Mouse (Mus musculus): ENCODE data around the gene Adck1.
"Not testable (repeated sequence)": the region's sequence is repeated elsewhere in the genome, so short reads cannot be mapped to it uniquely, and the experiment has no call there.

Gene Adck1

GRCm38 (mm10) chr12:88426926-88427325, 66.6 kb downstream of the Adck1 start:
- no peak for DNase-seq (ENCODE audit: low read depth, low spot score)

- DNase-seq (ENCODE audit: low read depth, low spot score) = no peak
These were observed 68.4 kb downstream of the Adck1 start for GRCm38 (mm10) chr12:88428735-88429134.

GRCm38 (mm10) chr12:88432277-88432676, 71.9 kb downstream of the Adck1 start:
- no peak for DNase-seq (ENCODE audit: low read depth, low spot score)

DNA sequence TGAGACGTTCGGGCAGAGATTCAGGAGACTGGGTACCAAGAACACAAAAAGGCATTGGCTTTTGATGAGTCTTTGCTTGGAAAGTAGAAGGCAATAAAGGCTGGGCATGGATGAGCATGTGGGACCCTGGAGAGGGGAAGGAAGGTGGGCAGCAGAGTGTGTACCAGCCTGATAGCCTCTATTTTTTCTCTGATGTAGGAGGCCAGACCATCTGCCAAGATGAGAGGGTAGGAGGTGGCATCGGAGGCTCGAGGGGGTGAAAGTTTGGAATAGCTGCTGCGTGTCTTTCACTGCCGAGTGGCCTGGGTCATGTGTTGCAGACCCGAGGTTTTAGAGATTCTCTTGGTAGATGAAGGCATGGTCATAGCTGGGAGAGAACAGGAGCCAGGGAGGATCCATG, 72.8 kb downstream of the Adck1 start:
- DNase-seq (ENCODE audit: low read depth, low spot score) = no peak

DNA sequence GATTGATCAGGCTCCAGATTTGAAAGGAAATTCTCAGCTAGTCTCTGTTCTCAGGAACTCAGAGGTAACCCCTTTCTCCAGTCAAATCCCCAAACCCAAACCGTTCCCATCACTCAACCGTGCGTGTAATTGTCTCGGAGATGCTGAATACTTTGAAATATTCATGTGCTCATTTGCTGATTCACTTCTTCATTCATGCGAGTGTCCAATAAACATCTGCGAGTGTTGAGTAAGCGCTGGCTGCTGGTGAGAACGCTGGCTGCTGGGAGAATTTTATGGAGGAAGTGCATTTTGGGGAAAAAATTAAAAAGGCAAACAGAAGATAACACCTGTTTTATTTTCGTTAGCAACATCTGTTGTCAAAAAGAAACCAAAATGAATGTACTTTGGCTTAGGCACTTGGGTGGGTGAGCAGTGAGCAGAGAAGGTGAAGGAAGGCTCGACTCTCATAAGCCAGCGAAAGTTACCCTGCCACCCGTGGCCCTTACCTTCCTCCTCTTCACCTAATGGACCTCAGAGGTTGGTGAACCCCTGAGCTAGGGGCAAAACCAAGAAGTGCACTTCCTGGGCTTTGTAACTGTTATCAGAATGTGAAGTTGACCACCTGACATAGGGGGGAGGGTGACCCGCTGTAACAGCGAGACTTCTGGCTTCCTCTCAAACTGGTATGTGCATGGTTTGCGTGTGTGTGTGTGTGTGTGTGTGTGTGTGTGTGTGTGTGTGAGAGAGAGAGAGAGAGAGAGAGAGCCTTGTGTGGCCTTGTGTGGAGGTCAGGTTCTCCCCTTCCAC, 76.8 kb downstream of the Adck1 start:
- DNase-seq (ENCODE audit: low read depth, low spot score) = no peak

DNA sequence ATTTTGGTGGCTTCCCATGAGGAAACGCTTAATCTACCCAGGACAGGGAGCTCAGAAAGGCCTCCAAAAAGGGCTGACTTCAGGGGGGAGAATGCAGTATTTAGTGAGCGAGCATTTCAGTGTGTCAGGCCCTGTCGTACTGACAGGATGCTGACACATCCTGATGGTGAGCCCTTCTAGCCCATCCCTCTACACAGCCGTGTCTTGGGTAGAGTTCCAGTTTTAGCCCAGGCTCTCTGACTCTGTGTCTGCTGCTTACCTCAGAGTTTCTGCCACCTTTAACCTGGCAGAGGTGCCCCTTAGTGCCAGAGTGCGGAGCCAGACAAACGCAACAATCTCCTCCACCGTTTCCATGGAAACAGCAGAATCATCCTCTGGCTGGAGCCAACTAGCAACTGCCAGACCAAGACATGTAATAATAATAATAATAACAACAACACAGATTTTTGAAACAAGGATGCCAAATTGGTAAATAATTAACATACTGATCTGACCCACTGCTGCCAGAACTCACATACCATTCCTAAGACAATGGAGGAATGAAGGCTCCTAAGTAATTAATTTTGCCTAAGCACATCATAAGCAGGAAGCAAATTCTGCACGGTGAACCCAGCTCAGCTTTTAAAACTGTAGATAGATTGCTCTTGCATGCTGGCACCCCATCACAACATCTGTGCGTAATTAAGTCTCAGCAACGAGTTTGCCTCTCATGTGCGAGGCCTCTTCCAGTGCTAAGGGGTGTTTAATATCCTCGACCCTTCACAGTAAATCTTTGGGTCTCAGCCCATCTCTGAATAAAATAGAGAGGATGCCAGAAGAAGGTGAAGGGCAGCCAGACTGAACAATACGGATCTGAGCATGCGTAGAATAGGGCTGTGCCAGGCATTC, 81.8 kb downstream of the Adck1 start:
- DNase-seq (ENCODE audit: low read depth, low spot score) = no peak

- no peak for DNase-seq (ENCODE audit: low read depth, low spot score)
These were observed 83.7 kb downstream of the Adck1 start for GRCm38 (mm10) chr12:88444040-88444439.

DNA sequence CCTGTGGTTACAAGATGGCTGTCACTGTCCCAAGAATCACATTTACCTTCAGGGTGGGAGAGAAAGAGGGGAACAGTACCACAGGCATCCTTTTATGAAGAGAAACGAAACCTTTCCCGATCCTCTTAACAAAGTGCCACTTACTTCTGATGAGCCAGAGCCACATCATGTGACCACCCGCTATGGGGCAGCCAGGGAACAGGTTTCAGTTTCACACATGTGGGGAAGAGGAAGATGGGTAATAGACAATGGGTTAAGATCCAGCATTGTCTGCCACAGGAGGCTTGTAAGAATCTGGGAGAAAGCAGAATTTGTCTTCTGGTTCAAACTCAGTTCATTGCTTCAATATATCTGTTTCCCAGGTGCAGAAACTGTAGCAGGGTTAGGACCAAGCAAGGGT, 85.1 kb downstream of the Adck1 start:
- DNase-seq (ENCODE audit: low read depth, low spot score) = no peak

- peak; percentile 18 for DNase-seq (ENCODE audit: low read depth, low spot score)
These were observed 90.6 kb downstream of the Adck1 start for GRCm38 (mm10) chr12:88450658-88451563.

- DNase-seq (ENCODE audit: low read depth, low spot score) = no peak
These were observed 94.5 kb downstream of the Adck1 start for GRCm38 (mm10) chr12:88454701-88455410.

DNA sequence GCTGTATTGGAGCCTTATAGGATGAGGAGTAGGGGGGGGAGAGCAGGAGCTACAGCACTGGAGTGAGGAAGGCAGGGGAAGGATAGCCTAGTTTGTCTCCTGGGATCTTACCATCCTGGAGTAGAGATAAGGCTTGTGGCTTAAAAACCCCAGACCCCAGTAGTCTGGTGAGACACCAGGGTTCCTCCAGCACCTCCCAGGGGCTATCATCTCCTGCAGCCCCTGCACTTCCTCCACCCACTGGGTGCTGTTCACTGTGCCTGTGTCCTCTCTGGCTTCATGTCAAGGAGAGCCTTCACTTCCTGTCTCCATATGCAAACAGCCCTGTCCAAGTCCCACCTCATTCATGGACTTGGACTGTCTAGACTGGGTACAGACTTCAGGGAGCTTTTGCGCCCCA, 96.7 kb downstream of the Adck1 start:
- no peak for DNase-seq (ENCODE audit: low read depth, low spot score)

- no peak for DNase-seq (ENCODE audit: low read depth, low spot score)
These were observed 98.6 kb downstream of the Adck1 start for GRCm38 (mm10) chr12:88458936-88459335.

GRCm38 (mm10) chr12:88459461-88459860, 99.1 kb downstream of the Adck1 start:
- no peak for DNase-seq (ENCODE audit: low read depth, low spot score)

- no peak for DNase-seq (ENCODE audit: low read depth, low spot score)
These were observed 100.7 kb downstream of the Adck1 start for GRCm38 (mm10) chr12:88461026-88461425.

DNA sequence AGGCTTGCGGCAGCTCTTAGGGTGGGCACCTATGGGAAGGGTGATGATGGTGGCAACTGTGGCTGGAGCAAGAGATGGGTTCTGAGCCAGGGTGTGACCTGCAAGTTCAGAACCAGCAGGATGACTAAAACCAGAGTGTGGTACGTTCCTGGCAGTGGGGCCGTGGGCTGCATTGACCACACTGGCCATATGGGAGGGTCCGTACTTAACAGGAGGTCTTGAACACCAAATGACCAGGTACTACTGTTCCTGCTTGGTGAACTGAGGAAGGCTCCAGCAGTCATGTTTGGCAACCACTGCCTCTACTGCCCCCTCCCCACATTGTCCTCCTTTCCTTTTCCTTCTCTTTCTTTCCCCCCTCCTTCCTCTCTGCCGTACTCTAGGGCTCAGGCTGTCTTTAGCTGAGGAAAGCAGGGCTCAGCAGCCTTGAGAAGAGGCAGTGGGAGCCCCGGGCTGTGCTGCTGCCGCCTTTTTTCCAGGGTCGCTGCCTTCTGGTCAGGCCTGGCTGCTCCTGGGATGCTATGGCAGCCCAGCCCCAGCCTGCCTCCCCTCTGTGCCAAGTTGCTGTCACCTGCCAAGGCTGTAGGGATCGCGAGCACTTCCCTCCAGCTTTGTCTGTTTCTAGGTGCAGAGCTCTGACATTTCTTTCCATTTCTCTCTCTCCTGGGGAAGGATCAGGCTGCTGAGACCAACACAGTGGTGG, 103.4 kb downstream of the Adck1 start:
- no peak for DNase-seq (ENCODE audit: low read depth, low spot score)

DNA sequence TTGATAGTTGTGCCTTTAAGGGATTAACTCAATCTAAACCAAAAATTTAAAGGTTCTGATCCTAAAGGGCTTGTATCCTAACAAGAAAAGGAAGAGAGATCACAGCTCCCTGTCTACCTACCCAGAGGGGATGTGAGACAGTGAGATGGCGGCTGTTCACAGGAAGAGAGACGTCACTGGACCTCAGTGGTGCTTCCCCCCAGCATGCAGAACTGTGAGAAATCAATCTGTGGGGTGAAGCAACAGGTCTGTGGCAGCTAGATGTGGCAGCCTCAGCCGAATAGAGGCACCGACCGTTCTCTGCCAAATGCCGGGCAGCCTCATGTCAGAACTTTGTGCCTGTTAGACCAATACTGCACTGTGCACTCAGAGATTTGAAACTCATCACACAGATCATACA, 106.4 kb downstream of the Adck1 start:
- DNase-seq (ENCODE audit: low read depth, low spot score) = no peak

DNA sequence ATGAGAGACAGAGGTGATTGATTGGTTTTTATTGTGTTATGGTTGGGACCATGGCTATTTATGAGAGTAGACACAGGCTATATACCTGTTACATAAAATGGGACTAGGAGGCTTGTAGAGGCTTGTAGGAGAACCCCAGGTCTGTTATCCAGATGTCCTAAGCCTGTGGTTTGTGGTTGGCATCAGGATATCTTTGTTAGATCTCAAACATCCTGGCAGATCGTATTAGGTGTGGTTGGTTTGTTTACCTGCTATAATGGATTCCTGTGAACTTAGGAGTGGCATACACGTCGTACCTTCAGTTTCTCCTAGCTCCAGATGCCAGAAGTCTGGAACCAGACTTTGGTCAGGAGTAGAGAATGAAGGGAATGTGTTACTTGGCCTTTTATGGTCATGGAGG, 106.9 kb downstream of the Adck1 start:
- DNase-seq (ENCODE audit: low read depth, low spot score) = peak; percentile 3

DNA sequence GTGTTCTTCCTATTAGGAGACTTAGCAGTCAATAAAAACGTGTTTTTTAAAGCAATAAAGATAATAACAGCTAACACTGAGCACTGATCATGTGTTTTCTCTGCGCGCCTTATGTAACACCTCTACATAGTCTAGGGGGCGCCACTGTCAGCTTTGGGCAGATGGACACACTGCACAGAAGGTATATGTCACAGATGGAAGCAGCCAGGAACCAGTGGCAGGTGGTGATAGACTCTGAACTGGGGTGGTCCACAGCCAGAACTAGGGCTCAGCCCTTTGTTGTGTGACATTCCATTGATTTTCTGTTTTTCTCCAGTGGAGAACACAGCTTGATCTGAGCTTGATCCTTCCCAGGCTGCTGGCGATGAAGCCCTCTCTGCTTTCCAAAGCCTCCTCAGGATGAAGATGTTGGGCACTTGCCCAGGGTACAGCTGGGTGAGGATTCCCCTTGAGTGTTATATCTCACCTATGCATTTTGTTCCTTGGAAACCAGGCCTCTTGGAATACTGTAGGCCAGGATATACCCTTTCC, 107.6 kb downstream of the Adck1 start:
- no peak for DNase-seq (ENCODE audit: low read depth, low spot score)

DNA sequence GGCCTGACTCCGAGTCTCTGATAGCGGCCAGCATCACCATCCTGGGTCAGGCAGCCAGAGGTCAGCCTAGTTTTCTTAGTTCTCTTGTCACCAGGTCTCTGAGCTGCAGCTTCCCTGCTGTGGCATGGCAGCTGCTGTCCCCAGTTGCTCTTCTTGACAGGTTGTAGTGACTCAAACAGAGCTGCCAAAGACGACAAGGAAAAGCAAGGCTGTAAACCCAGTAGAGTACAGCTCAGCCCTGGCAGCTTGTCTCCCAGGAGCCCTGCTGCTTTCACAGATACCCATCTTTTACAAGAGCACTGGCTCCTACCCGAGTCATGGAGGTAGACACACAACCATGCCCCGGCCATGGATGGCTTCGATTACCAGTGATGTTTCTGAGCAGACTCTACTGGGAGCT, 108.3 kb downstream of the Adck1 start:
- no peak for DNase-seq (ENCODE audit: low read depth, low spot score)

DNA sequence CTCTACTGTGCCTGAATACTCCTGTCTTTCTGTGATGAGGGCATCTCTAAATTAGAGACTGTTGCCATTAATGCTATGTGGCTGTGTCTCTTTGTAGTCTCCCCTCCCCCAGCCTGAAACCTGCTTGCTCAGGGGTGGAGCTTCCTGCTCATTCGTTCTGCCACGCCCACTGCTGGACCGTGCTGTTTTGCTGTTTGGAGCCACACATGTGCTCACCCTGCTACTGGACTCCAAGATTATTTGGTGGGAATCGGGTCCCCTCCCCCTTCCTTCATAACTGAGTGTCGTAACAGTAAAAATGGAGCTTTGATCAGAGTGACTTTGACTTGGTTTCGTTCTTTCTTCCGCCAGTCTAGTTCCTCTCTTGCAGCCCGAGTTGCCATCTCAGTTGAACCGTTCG, 111.5 kb downstream of the Adck1 start:
- DNase-seq (ENCODE audit: low read depth, low spot score) = not testable (repeated sequence)

Measured in 3T3-L1 (cell line).